Mouse (Mus musculus) lung, postnatal 0 days (tissue): ENCODE measurements around the gene Olfr1280.

Experiments used
- CTCF ChIP-seq: IDR thresholded peaks from 2 replicates; pipeline ENCODE4 v1.5.1; 2016; ENCODE audit warnings: antibody characterized with exemption, mild to moderate bottlenecking
- EP300 ChIP-seq: IDR thresholded peaks from 2 replicates; pipeline ENCODE4 v1.6.1; 2016; ENCODE audit warnings: antibody characterized with exemption, mild to moderate bottlenecking, control low read depth

DNA sequence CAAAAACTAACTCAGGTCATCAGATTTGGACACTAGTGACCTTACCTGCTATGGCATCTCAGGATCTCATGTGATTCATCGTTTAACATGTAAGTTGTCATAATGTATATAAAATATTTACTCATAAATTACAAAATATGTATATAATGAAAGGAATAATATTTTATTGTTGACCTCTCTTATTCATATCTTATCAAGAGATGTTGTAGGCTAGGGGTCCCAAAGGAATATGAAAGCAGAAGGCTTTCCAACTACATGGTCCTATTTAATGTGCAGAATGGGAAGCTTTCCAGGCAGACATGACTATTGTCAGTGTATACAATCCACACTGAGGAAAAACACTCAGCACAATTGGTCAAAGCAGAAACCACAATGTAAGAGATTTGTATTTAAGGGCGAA, 52.7 kb downstream of the Olfr1280 start, which contains the start of gene Olfr1283:
- TF ChIP-seq EP300 (no peak), CTCF (no peak)
